8 mouse cellular contexts compared by ENCODE assay signal in genomic region chr15:84231721-84232561, GRCm38 (mm10). TPM values are rescaled to one million over a fixed set of nuclear protein-coding genes. Genes with fewer than 3 reads are reported as not detected.
A peak's percentile ranks its signal among the peaks of the same experiment; 100 is the strongest.
DNase-seq lines count a peak whose midpoint lies in the region; ATAC-seq and TF ChIP-seq lines count a peak whose summit lies in the region.

TSS of gene Parvb (plus strand) at chr15:84232043.

- WGBS in cerebellum, adult 2 months: under 1% methylated on average over 53 of the region's 53 CpGs
- 2% methylated on average over 46 of the region's 53 CpGs for WGBS in forebrain, postnatal 0 days
- under 1% methylated on average over 53 of the region's 53 CpGs for WGBS in lung, embryonic 14.5 days
- 16% methylated on average over 52 of the region's 53 CpGs for WGBS in olfactory bulb, adult 2 months

- intact Hi-C loops in heart, postnatal 36 days (cut with DNase I): loop anchor here (10.0 kb wide), 1 partner anchor 483 kb away; no protein-coding TSS in a partner anchor

- no peaks in the 10 kb centered on the region; the same call in 1 of the 2 replicates for H3K27me3 ChIP-seq in cerebellum, adult 2 months (ENCODE audit: control insufficient read depth, insufficient read depth, low read length)
- no peaks in the 10 kb centered on the region for H3K27me3 ChIP-seq in forebrain, postnatal 0 days (ENCODE audit: insufficient read depth, low read length)
- 0 out of 2 replicates have a peak, but pooled peaks cover 3% of the 10 kb centered on the region for H3K27me3 ChIP-seq in lung, embryonic 14.5 days (ENCODE audit: insufficient read depth, low read length)

- peak within 1 kb of the TSS; percentile 56 for H3K4me3 ChIP-seq in cerebellum, adult 2 months (replicated peaks; ENCODE audit: insufficient read depth, low read depth, low read length)
- peak within 1 kb of the TSS; percentile 38 for H3K4me3 ChIP-seq in forebrain, postnatal 0 days (ENCODE audit: low read depth, low read length)
- peak within 1 kb of the TSS; percentile 58 for H3K4me3 ChIP-seq in lung, embryonic 14.5 days (ENCODE audit: low read depth, low read length)
- H3K4me3 ChIP-seq in olfactory bulb, adult 2 months (ENCODE audit: insufficient read depth, low read depth, low read length): peak within 1 kb of the TSS; percentile 39

- peaks cover 4% of the 10 kb centered on the region; the same call in 1 of the 2 replicates for H3K4me1 ChIP-seq in cerebellum, adult 2 months (ENCODE audit: control insufficient read depth, insufficient read depth, low read length)
- peaks cover 22% of the 10 kb centered on the region for H3K4me1 ChIP-seq in forebrain, postnatal 0 days (ENCODE audit: insufficient read depth)
- 0 out of 2 replicates have a peak, but pooled peaks cover 4% of the 10 kb centered on the region for H3K4me1 ChIP-seq in lung, embryonic 14.5 days (ENCODE audit: insufficient read depth)
- peaks cover 20% of the 10 kb centered on the region for H3K4me1 ChIP-seq in olfactory bulb, adult 2 months (ENCODE audit: control insufficient read depth, insufficient read depth, low read length)

- TF ChIP-seq CTCF in cerebellum, adult 2 months (IDR thresholded peaks at IDR 0.05; ENCODE audit: borderline replicate concordance, insufficient read depth, low read depth, low read length): no peak
- TF ChIP-seq CTCF in forebrain, postnatal 0 days (IDR thresholded peaks at IDR 0.05; ENCODE audit: low read depth): 0 out of 2 replicates have a peak, but pooled peaks have one; percentile 3
- no peak for TF ChIP-seq CTCF in lung, embryonic 14.5 days (IDR thresholded peaks at IDR 0.05; ENCODE audit: low read depth)
- TF ChIP-seq CTCF in olfactory bulb, adult 2 months (IDR thresholded peaks at IDR 0.05; ENCODE audit: insufficient read depth, low read depth, low read length): no peak

- no peaks in the 10 kb centered on the region for H3K9me3 ChIP-seq in forebrain, postnatal 0 days (ENCODE audit: low read length)
- no peaks in the 10 kb centered on the region for H3K9me3 ChIP-seq in lung, embryonic 14.5 days (ENCODE audit: low read depth, low read length)

- H3K36me3 ChIP-seq in forebrain, postnatal 0 days (ENCODE audit: insufficient read depth): no peaks in the 10 kb centered on the region
- no peaks in the 10 kb centered on the region for H3K36me3 ChIP-seq in lung, embryonic 14.5 days (ENCODE audit: insufficient read depth)

- peak; percentile 50 for DNase-seq in R1 (ENCODE audit: low read depth, low spot score)
- DNase-seq in cerebellum, adult 2 months: peak; percentile 68 to 74
- DNase-seq in forebrain, postnatal 0 days: peak; percentile 65
- peak; percentile 73 to 82 for DNase-seq in heart, postnatal 36 days
- DNase-seq in layer of hippocampus, adult 8-10 months (ENCODE audit: low spot score in 2 of 2): peak; percentile 54 to 56
- peak; percentile 61 for DNase-seq in lung, embryonic 14.5 days
- DNase-seq in natural killer cell, adult 2 months (ENCODE audit: low spot score in 2 of 2): no peak

- peak; percentile 62 for ATAC-seq in forebrain, postnatal 0 days
- ATAC-seq in lung, embryonic 14.5 days (ENCODE audit: insufficient read depth): peak; percentile 71

- peak within 1 kb of the TSS; percentile 58 for H3K9ac ChIP-seq in forebrain, postnatal 0 days
- peak within 1 kb of the TSS; percentile 55 for H3K9ac ChIP-seq in lung, embryonic 14.5 days

- peak within 1 kb of the TSS; percentile 18 for H3K27ac ChIP-seq in cerebellum, adult 2 months (ENCODE audit: insufficient read depth, low read length)
- peak within 1 kb of the TSS; percentile 64; the same call in 1 of the 2 replicates for H3K27ac ChIP-seq in forebrain, postnatal 0 days (ENCODE audit: low read depth, low read length)
- H3K27ac ChIP-seq in lung, embryonic 14.5 days (ENCODE audit: low read depth): peak within 1 kb of the TSS; percentile 78
- H3K27ac ChIP-seq in olfactory bulb, adult 2 months (ENCODE audit: insufficient read depth, low read depth, low read length): no peak within 1 kb of the TSS

- peak; percentile 53; the same call in 1 of the 2 replicates for TF ChIP-seq POLR2A in cerebellum, adult 2 months (IDR thresholded peaks at IDR 0.05; ENCODE audit: borderline replicate concordance, insufficient read depth, low read length)
- TF ChIP-seq POLR2A in olfactory bulb, adult 2 months (IDR thresholded peaks at IDR 0.05; ENCODE audit: insufficient read depth, low read depth, low read length): no peak

- H3K4me2 ChIP-seq in forebrain, postnatal 0 days (ENCODE audit: low read depth): peak within 1 kb of the TSS; percentile 88
- H3K4me2 ChIP-seq in lung, embryonic 14.5 days: peak within 1 kb of the TSS; percentile 96

RNA-seq across cellular contexts. Expression of gene Parvb, which starts in this region (rescaled TPM):
- polyA plus RNA-seq in cerebellum, adult 2 months (2012; rRNA removed): 16.4 and 18.1 TPM in 2 replicates
- total RNA-seq in forebrain, postnatal 0 days (2014; rRNA removed): 3.8 and 9.4 TPM in 2 replicates
- polyA plus RNA-seq in forebrain, postnatal 0 days (2015; fragmentation: Nextera tagmentation; extraction: Ambion mirVana): 2.7 and 4.3 TPM in 2 replicates
- 100 to 1,000 TPM; 110 to 142 TPM for total RNA-seq in heart, postnatal 36 days (2021)
- 10 to 100 TPM; 23.2 to 33.7 (median 26.9) TPM for total RNA-seq in layer of hippocampus, adult 8-10 months (2022)
- polyA plus RNA-seq in lung, embryonic 14.5 days (2014; fragmentation: Nextera tagmentation; extraction: Ambion mirVana): 5.3 and 5.4 TPM in 2 replicates
- polyA plus RNA-seq in olfactory bulb, adult 2 months (2012; ENCODE audit: insufficient read depth, insufficient read length, low replicate concordance, missing spikeins): not detected in 2 replicates

Comparison
In these comparisons a context has a peak if more than half of its experiments do, and no peak if none do; other contexts are left out.
1. DNase-seq: peak in R1 (single experiment), cerebellum, adult 2 months (2 of 2), forebrain, postnatal 0 days (single experiment), heart, postnatal 36 days (2 of 2), layer of hippocampus, adult 8-10 months (2 of 2) and lung, embryonic 14.5 days (single experiment); none in natural killer cell, adult 2 months (0 of 2).
2. Peak in every context shown above with its lines, with median percentiles within 50 percentile points of each other: H3K4me3 ChIP-seq.